Mouse (Mus musculus) adrenal gland, postnatal 25 days (tissue): Measurements from ENCODE around the gene Il16. TPM values are rescaled to one million over a fixed set of nuclear protein-coding genes. Genes with fewer than 3 reads are reported as not detected.

ENCODE experiments used
- DNase-seq: peaks from one replicate; pipeline ENCODE4 v3.0.0; 2021; ENCODE audit warnings: mixed read lengths
- total RNA-seq: library from RNA; stranded (reverse); gene quantifications from 2 replicates; pipeline ENCODE4 v1.2.3, GENCODE M21; 2021

The Il16 gene
- total RNA-seq, 1 experiment from 2014 or later = 5.2 TPM

GRCm38 (mm10) chr7:83604180-83604944, 141.2 kb downstream of the Il16 start:
- DNase-seq = no peak

GRCm38 (mm10) chr7:83599913-83600286, 145.6 kb downstream of the Il16 start:
- DNase-seq = peak; percentile 70

- no peak for DNase-seq
Observed at GRCm38 (mm10) chr7:83598997-83599912, 146.3 kb downstream of the Il16 start.

GRCm38 (mm10) chr7:83597063-83597462, 148.5 kb downstream of the Il16 start:
- DNase-seq = no peak

GRCm38 (mm10) chr7:83594056-83594455, 151.5 kb downstream of the Il16 start:
- no peak for DNase-seq

Other genes starting within 250 kb of the Il16 start
- 0.27 TPM in 1 of 2 replicates, not detected in the other for gene Tmc3, start 160.8 kb downstream of the Il16 start, total RNA-seq
- 38.3 and 41.9 TPM in 2 replicates for gene Stard5, start 113.8 kb downstream of the Il16 start, total RNA-seq
- 0.46 TPM in 1 of 2 replicates, not detected in the other for gene Cfap161, start 49.2 kb upstream of the Il16 start, total RNA-seq
- gene Tlnrd1, start 138.6 kb upstream of the Il16 start, total RNA-seq = 16.7 and 17.4 TPM in 2 replicates
- gene Mesd, start 138.7 kb upstream of the Il16 start, total RNA-seq = 80.6 and 96.9 TPM in 2 replicates